8 mouse cellular contexts compared by ENCODE assay signal in the genomic region with DNA sequence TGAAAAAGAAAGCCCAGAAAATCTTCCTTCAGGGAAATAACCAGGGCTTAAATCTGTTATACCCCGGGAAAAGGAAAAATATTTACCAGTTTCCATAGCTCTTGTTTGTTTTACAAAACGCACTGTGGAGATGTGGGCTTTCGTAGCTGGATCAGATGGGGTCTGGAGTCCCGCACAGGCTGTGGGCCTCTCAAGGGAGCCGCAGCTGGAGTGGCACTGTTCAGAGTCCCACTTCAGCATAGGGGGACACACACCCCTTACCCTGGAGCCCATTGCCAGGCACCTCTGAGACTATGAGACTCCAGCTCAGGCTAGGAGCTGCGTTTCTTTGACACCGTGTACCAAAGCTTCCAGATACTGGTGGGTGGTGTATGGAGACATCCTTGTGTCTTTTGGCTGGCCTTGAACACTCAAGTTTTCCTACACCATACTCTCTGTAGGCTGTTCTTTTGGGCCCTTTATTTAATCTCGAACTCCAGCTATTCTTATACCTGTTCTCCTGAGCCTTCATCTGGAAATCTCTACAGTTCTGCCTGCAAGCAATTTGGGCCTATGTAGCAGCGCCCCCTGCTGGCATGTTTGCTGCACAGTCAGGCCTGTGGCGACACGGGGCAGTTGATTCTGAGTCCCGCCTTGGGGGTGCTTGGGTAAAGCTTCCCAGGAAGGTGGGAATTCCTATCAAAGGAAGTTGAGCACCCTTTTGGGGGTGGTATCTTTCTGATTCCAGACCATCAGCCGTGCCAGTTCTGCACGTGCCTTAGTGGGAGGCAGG. TPM values are rescaled to one million over a fixed set of nuclear protein-coding genes. Genes with fewer than 3 reads are reported as not detected.
DNase-seq lines count a peak whose midpoint lies in the region; ATAC-seq and TF ChIP-seq lines count a peak whose summit lies in the region.

No protein-coding gene starts in this region.

- no peak overlapping the region for H3K4me2 ChIP-seq in midbrain, embryonic 16.5 days (ENCODE audit: low read length)
- H3K4me2 ChIP-seq in limb, embryonic 14.5 days (replicated peaks; ENCODE audit: low read depth, low read length, severe bottlenecking), result no peak overlapping the region

- no peak overlapping the region for H3K9ac ChIP-seq in midbrain, embryonic 16.5 days (ENCODE audit: low read depth, low read length)
- H3K9ac ChIP-seq in limb, embryonic 14.5 days (ENCODE audit: low read depth, low read length, severe bottlenecking), result no peak overlapping the region

- TF ChIP-seq POLR2A in limb, embryonic 14.5 days (IDR thresholded peaks at IDR 0.05; ENCODE audit: borderline replicate concordance, extremely low read depth, insufficient read depth, insufficient read length), result no peak

- H3K9me3 ChIP-seq in midbrain, embryonic 10.5 days (replicated peaks), result no peaks in the 10 kb centered on the region
- H3K9me3 ChIP-seq in midbrain, embryonic 16.5 days (replicated peaks; ENCODE audit: control insufficient read depth, low read length, poor library complexity, severe bottlenecking), result no peaks in the 10 kb centered on the region
- H3K9me3 ChIP-seq in limb, embryonic 14.5 days (ENCODE audit: control insufficient read depth, low read length), result no peaks in the 10 kb centered on the region

- 46% methylated on average over 14 of the region's 14 CpGs for WGBS in midbrain, embryonic 10.5 days
- WGBS in midbrain, embryonic 16.5 days, result 44% methylated on average over 14 of the region's 14 CpGs
- 42% methylated on average over 14 of the region's 14 CpGs for WGBS in limb, embryonic 14.5 days

- no peak overlapping the region for H3K27ac ChIP-seq in midbrain, embryonic 10.5 days (replicated peaks)
- no peak overlapping the region for H3K27ac ChIP-seq in midbrain, embryonic 16.5 days (ENCODE audit: low read length)
- no peak overlapping the region for H3K27ac ChIP-seq in limb, embryonic 14.5 days (replicated peaks; ENCODE audit: low read depth, low read length)

- no peaks in the 10 kb centered on the region for H3K4me1 ChIP-seq in midbrain, embryonic 10.5 days
- no peaks in the 10 kb centered on the region for H3K4me1 ChIP-seq in midbrain, embryonic 16.5 days (ENCODE audit: control insufficient read depth, insufficient read depth, low read length)
- H3K4me1 ChIP-seq in limb, embryonic 14.5 days (ENCODE audit: control insufficient read depth, insufficient read depth, low read length), result no peaks in the 10 kb centered on the region

- H3K36me3 ChIP-seq in midbrain, embryonic 10.5 days, result no peaks in the 10 kb centered on the region
- no peaks in the 10 kb centered on the region for H3K36me3 ChIP-seq in midbrain, embryonic 16.5 days (ENCODE audit: control insufficient read depth, insufficient read depth, low read length)
- no peaks in the 10 kb centered on the region for H3K36me3 ChIP-seq in limb, embryonic 14.5 days (ENCODE audit: control insufficient read depth, insufficient read depth, low read length)

- DNase-seq in midbrain, embryonic 10.5 days (ENCODE audit: low spot score), result peak; percentile 77
- DNase-seq in cerebellum, adult 18-20 months, result peak; percentile 33 to 61
- peak; percentile 19 to 63 for DNase-seq in frontal cortex, postnatal 14 days (ENCODE audit: low spot score in 2 of 2)
- peak; percentile 56 for DNase-seq in kidney, adult 9 months
- DNase-seq in limb, embryonic 14.5 days (ENCODE audit: low spot score), result peak; percentile 78
- DNase-seq in ovary, postnatal 10 days (ENCODE audit: low spot score), result peak; percentile 66
- DNase-seq in thymus, postnatal 14 days, result peak; percentile 64

- H3K27me3 ChIP-seq in midbrain, embryonic 10.5 days (ENCODE audit: low read depth, poor library complexity, severe bottlenecking), result no peaks in the 10 kb centered on the region
- no peaks in the 10 kb centered on the region for H3K27me3 ChIP-seq in midbrain, embryonic 16.5 days (ENCODE audit: control insufficient read depth, insufficient read depth, low read depth, low read length)
- no peaks in the 10 kb centered on the region for H3K27me3 ChIP-seq in limb, embryonic 14.5 days (ENCODE audit: control insufficient read depth, insufficient read depth, low read length)

- ATAC-seq in midbrain, embryonic 16.5 days, result no peak
- peak; percentile 62; the same call in 1 of the 2 replicates for ATAC-seq in limb, embryonic 14.5 days (ENCODE audit: low FRiP score, low read depth)

- H3K4me3 ChIP-seq in midbrain, embryonic 10.5 days, result no peak overlapping the region
- no peak overlapping the region for H3K4me3 ChIP-seq in midbrain, embryonic 16.5 days (ENCODE audit: low read depth, low read length)
- no peak overlapping the region for H3K4me3 ChIP-seq in limb, embryonic 14.5 days (replicated peaks; ENCODE audit: low read length)

RNA-seq across cellular contexts. Expression of gene Ano2, which starts 28.9 kb away (rescaled TPM):
- polyA plus RNA-seq in midbrain, embryonic 10.5 days (2016; fragmentation: Nextera tagmentation; extraction: Ambion mirVana), result 0.10 and 0.32 TPM in 2 replicates
- 0.30 and 0.54 TPM in 2 replicates for polyA plus RNA-seq in midbrain, embryonic 16.5 days (2015; fragmentation: Nextera tagmentation; extraction: Ambion mirVana)
- polyA plus RNA-seq in limb, embryonic 14.5 days (2012; rRNA removed), result 0.13 and 0.14 TPM in 2 replicates
- not detected in 2 replicates for polyA plus RNA-seq in limb, embryonic 14.5 days (2014; fragmentation: Nextera tagmentation; extraction: Ambion mirVana)
